Mouse (Mus musculus): Measurements from ENCODE around the gene Ints11.

Gene Ints11

GRCm38 (mm10) chr4:155869317-155870033 lies at the start of gene Ints11, which contains the start of gene Cptp:
Gene Ints11 (plus strand): TSS chr4:155869546.
Gene Cptp (minus strand): TSS chr4:155869440.
- DNase-seq (ENCODE audit: low read depth, low spot score): peak; percentile 96

- peak; percentile 54 for DNase-seq (ENCODE audit: low read depth, low spot score)
These were observed 48.3 kb upstream of the Ints11 start for GRCm38 (mm10) chr4:155821025-155821424.

- no peak for DNase-seq (ENCODE audit: low read depth, low spot score)
These were observed 45.9 kb upstream of the Ints11 start for GRCm38 (mm10) chr4:155823443-155823842.

GRCm38 (mm10) chr4:155829866-155830265 lies 39.5 kb upstream of the Ints11 start:
- no peak for DNase-seq (ENCODE audit: low read depth, low spot score)

DNA sequence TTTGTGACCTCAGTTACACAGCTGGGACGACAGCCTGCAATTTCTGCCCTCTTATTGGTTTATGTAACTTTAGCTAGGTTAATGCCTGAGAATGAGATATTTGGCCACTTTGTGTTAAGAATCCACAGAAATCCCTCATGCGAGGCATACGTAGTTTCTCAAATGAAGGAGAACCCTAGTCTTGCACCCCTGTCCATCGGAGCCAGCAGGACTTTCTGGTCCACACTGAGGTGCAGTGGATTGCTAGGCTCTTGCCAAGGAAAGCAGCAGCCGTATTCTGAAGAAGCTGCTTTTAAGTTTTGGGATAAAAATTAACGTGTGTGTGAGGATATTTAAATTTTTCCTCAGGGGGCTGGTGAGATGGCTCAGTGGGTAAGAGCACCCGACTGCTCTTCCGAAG lies 38.8 kb upstream of the Ints11 start:
- DNase-seq (ENCODE audit: low read depth, low spot score): peak; percentile 23

- DNase-seq (ENCODE audit: low read depth, low spot score): peak; percentile 91
These were observed 38.1 kb upstream of the Ints11 start, which contains the start of gene Aurkaip1 for GRCm38 (mm10) chr4:155831205-155831766. Gene Aurkaip1 (plus strand): TSS chr4:155831272.

- DNase-seq (ENCODE audit: low read depth, low spot score): no peak
These were observed 37.5 kb upstream of the Ints11 start for GRCm38 (mm10) chr4:155831831-155832230.

- no peak for DNase-seq (ENCODE audit: low read depth, low spot score)
These were observed 37.0 kb upstream of the Ints11 start for GRCm38 (mm10) chr4:155832321-155832720.

- DNase-seq (ENCODE audit: low read depth, low spot score): no peak
These were observed 36.1 kb upstream of the Ints11 start for GRCm38 (mm10) chr4:155833234-155833633.

GRCm38 (mm10) chr4:155833836-155834235 lies 35.5 kb upstream of the Ints11 start:
- DNase-seq (ENCODE audit: low read depth, low spot score): peak; percentile 78

GRCm38 (mm10) chr4:155837404-155838010 lies 31.8 kb upstream of the Ints11 start:
- DNase-seq (ENCODE audit: low read depth, low spot score): no peak

GRCm38 (mm10) chr4:155838187-155839153 lies 30.9 kb upstream of the Ints11 start:
- no peak for DNase-seq (ENCODE audit: low read depth, low spot score)

GRCm38 (mm10) chr4:155839483-155839910 lies 29.8 kb upstream of the Ints11 start, which contains the start of gene Mxra8:
Gene Mxra8 (plus strand): TSS chr4:155839680.
- DNase-seq (ENCODE audit: low read depth, low spot score): no peak

GRCm38 (mm10) chr4:155840076-155841002 lies 29.0 kb upstream of the Ints11 start:
- peak; percentile 28 for DNase-seq (ENCODE audit: low read depth, low spot score)

DNA sequence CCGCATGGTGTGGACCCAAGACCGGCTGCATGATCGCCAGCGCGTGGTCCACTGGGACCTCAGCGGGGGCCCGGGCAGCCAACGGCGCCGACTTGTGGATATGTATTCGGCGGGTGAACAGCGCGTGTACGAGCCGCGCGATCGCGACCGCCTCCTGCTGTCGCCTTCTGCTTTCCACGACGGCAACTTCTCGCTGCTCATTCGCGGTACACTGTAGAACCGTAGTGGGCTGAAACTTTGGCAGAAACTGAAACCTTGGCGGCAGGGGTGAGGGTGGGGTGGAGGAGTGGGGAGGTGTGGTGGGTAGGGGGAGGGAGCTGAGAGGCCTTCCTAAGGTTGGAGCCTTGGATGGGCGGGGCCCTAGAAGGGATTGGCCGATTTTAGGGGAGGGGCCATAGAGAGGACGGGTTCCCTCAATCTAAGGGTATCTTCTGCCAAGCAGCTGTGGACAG lies 28.3 kb upstream of the Ints11 start:
- peak; percentile 88 for DNase-seq (ENCODE audit: low read depth, low spot score)

- peak; percentile 20 for DNase-seq (ENCODE audit: low read depth, low spot score)
These were observed 27.6 kb upstream of the Ints11 start for GRCm38 (mm10) chr4:155841651-155842270.

DNA sequence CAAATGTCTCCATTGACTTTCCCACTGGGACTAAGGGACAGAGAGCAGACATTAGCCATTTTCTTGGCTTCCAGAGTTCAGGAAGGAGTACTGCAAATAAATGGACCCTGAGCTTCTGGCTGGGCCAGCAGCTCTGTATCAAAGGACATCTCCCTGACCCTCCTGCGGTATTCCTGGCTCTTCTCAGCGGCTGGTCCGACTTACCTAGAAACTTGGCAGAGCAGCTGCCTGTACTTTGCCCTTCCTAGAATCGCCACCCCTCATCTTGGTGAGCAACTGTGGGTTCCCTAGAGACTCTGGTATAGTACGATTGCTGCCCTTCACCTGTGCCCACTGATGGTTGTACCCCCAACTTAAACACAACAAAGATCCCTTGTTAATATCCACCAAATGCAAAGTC lies 26.1 kb upstream of the Ints11 start:
- DNase-seq (ENCODE audit: low read depth, low spot score): no peak

DNA sequence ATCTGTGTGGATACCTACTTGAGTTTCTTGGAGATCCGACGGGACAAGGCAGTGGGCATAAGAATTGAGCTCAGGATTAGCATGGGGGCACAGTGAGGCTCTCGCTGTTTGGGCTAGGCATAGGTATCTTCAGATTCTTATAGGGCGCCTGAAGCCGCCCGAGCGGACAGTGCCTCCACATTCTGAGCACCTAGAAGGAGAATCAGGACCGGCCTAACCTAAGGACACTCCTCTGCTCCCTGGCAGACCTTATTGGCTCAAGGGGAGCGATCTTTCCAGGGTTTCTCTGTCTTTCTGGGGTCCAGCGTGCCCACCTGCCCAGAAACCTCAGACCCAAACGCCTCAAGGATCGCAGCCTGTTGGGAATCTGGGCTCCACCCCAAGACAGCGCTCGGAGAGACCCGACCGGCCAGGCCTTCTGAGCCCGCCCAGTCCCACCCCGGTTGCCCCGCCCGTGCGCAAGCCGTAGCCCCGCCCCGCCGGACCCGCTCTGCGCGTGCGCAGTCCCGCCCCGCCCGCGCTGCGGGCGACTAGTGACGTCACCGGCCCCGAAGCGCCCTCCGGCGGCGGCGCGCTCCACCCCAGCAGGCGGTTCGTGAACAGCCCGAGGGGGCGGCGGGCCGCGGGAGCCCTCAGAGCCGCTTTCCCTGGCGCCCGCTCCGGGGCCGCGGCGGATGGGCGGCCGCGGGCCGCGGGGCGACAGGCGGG lies 22.3 kb upstream of the Ints11 start, which contains the start of gene Dvl1:
Gene Dvl1 (plus strand): TSS at position 532 of the 708 bp plus-strand sequence.
- DNase-seq (ENCODE audit: low read depth, low spot score): peak; percentile 93
